Mouse (Mus musculus): ENCODE results near the gene Adh6a.

GRCm38 (mm10) chr3:138285986-138286385 lies 27.1 kb upstream of the Adh6a start:
- TF ChIP-seq POLR2A (IDR thresholded peaks at IDR 0.05; ENCODE audit: low read depth, low read length) (no peak), CTCF (IDR thresholded peaks at IDR 0.05; ENCODE audit: borderline replicate concordance, insufficient read depth, low read length) (no peak)
